Mouse (Mus musculus): ENCODE results near the gene Ccdc27.

Gene Ccdc27

DNA sequence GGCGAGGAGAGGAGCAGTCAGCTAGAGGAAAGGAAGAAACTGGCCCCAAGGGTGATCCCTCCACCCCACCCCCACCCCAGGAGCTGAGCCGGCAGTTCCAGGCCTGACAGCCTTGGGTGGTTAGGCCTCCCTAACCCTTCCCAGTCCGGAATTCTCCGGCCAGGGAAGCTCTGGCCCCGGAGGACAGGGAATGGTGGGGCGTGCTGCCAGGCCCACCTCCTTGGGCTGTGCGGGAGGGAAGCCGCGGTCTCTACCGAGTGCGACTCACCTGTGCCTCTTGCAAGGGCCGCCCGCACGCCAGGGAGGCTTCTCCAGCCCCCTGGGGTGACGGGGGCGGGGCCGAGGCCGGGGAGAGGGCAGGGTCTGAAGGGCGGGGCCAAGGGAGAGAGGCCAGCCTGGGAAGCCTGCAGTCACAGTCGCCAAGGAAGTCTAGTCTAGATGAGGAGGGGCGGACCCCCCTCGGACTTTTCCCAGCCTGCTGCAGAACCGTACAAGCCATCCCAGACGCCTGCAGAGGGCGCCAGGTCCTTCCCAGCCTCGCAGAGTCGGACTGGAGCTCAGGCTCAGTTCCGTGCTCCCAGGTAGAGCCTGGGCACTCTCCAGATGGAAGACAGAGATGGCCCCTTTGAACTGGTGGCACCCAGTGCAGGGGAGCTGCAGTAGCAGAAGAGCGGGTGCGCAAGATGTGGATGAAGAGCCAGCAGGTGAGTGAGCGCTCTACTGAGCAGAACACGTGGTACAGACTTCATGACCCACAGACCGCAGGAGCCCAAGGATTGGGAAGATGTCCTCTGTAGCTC lies 16.6 kb downstream of the Ccdc27 start, which contains the start of gene Smim1:
Gene Smim1, minus strand, starts transcription at position 590 of the 800 bp plus-strand sequence.
- peak in 1 of 2 experiments; percentile 18 for DNase-seq (ENCODE audit: low spot score in 2 of 2)

- no peak for DNase-seq (ENCODE audit: low spot score in 2 of 2)
Observed at GRCm38 (mm10) chr4:154024729-154025521, 17.6 kb downstream of the Ccdc27 start.

GRCm38 (mm10) chr4:154023754-154024601 lies 18.5 kb downstream of the Ccdc27 start:
- no peak for DNase-seq (ENCODE audit: low spot score in 2 of 2)

DNA sequence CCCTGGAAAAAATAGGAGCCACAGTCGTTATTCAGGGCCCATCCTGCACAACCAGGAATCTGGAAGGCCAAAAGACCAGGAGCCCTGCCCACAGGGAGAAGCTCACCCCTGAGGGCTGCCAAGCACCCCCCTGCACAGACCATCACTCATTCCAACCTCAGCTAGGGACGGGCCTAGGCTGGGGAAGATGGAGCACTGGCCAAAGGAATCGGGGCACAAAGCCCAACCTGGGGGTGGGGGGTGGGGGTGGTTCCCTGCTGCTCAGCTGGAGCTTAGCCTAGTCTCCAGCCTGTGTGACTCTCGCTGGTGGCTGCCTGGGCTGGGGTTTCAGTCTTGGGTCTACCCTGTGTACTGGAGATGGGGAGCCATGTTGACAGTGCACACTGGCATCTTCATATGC lies 19.6 kb downstream of the Ccdc27 start:
- no peak for DNase-seq (ENCODE audit: low spot score in 2 of 2)

GRCm38 (mm10) chr4:154022407-154022806 lies 20.1 kb downstream of the Ccdc27 start:
- DNase-seq (ENCODE audit: low spot score in 2 of 2): no peak

DNA sequence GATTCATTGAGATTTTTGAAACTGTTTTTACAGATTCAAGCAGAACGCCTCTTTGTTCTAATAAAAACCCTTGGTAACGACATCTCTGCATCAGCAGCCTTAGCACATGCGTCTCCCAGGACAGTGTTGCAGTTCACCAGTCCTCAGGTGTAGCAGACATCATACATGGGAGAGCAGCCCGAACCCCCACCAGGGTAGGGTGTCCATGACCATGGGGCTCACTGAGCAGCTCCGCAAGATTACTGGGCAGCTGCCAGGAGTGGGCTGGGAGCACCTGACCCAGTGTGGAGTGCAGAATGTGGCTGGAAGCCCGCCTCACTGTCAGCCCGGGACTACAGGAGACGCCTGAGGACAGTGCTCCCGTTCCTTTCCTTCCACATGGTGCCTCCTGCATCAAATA lies 21.0 kb downstream of the Ccdc27 start:
- DNase-seq (ENCODE audit: low spot score in 2 of 2): no peak

GRCm38 (mm10) chr4:154019571-154019970 lies 22.9 kb downstream of the Ccdc27 start:
- DNase-seq (ENCODE audit: low spot score in 2 of 2): peak in 1 of 2 experiments; percentile 45

DNA sequence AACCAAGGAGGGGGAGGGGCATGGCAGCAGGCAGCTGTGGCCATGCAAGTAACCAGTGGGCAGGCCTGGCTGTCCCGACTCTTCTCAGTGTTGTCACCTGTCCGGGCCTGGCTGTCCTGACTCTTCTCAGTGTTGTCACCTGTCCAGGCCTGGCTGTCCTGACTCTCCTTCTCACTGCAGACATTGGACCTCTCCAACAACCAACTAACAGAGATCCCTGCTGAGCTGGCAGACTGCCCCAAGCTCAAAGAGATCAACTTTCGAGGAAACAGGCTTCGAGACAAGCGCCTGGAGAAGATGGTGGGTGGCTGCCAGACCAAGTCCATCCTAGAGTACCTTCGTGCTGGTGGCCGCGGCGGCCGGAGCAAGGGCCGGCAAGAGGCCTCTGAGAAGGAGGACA lies 27.0 kb downstream of the Ccdc27 start:
- no peak for DNase-seq (ENCODE audit: low spot score in 2 of 2)

DNA sequence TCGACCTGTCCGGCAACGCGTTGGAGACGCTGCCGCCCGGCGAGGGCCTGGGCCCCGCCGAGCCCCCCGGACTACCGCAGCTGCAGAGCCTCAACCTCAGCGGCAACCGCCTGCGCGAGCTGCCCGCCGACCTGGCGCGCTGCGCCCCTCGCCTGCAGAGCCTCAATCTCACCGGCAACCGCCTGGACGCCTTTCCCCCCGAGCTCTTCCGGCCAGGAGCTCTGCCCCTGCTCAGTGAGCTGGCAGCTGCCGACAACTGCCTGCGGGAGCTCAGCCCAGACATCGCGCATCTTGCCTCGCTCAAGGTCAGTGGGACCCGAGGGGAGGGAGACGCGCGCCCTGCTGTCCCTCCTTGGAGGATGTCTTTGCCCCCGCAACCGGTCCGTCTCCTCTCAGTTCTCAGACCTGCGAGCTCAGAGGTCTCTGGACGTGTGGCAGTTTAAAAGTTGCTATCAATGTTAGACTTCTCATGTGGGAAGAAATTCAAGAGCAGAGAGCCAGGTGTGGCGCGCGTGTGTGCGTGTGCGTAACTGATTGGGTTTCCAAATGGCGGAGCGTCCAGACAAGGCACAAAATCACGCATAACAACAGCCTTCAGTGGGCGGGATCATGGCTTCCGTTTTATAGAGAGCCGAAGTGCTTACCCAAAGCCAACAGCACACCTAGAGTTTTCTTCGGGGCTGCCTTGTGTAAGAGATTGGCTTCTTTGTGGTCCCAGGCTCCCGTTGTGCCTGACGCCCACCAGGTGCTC lies 30.2 kb downstream of the Ccdc27 start:
- DNase-seq (ENCODE audit: low spot score in 2 of 2): peak; percentile 11 to 22

DNA sequence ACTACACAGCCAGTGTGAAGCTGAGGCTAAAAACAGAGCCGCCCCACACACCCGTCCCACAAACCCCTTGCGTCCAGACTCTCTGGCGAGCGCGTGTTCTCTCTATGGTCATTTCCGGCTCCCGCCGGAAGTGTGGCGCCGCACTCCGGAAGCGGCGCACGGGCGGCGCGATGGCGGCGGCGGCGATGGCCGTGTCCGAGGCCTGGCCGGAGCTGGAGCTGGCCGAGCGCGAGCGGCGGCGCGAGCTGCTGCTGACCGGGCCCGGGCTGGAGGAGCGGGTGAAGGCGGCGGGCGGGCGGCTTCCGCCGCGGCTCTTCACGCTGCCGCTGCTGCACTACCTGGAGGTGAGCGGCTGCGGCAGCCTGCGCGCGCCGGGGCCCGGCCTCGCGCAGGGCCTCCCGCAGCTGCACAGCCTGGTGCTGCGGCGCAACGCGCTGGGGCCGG lies 30.8 kb downstream of the Ccdc27 start, which contains the start of gene Lrrc47:
Gene Lrrc47, plus strand, starts transcription at position 86 of the 444 bp plus-strand sequence.
- peak; percentile 64 to 70 for DNase-seq (ENCODE audit: low spot score in 2 of 2)

GRCm38 (mm10) chr4:154010907-154011645 lies 31.4 kb downstream of the Ccdc27 start:
- no peak for DNase-seq (ENCODE audit: low spot score in 2 of 2)

DNA sequence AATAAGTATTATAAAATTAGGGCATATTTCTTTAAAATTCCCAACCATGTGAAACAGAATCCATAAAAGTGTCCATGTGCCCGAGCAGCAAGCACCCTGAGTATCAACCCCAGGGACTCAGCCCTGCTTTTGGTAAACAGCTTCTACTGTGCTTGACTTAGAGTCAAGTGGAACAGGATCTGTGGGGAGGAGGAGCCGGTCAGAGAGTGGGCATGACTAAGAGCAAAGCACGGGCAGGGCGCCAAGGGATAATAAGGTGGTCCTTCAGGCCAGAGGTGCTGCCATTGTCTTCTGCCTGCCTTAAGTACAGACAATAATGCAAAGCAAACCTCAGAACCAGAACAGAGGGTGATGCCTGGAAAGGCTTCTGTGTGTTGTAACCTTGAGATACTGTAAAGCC lies 34.7 kb downstream of the Ccdc27 start:
- no peak for DNase-seq (ENCODE audit: low spot score in 2 of 2)

- no peak for DNase-seq (ENCODE audit: low spot score in 2 of 2)
Observed at GRCm38 (mm10) chr4:154006264-154006663, 36.2 kb downstream of the Ccdc27 start.

GRCm38 (mm10) chr4:154005488-154005887 lies 37.0 kb downstream of the Ccdc27 start:
- DNase-seq (ENCODE audit: low spot score in 2 of 2): no peak

DNA sequence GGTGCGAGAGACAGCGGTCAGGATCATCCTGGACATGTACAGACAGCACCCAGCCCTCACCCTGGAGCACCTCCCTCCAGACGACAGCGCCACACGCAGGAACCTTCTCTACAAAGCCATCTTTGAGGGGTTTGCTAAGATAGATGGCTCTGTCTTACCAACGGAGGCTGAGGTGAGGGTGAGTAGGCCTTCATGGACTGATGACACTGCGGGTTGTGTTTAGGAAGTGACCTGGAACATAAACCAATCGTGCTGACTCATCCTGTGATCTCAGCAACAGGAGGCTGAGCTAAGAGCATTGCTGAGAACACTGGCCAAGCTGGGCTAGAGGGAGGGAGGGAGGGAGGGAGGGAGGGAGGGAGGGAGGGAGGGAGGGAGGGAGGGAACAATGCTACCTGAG lies 49.0 kb downstream of the Ccdc27 start:
- DNase-seq (ENCODE audit: low spot score in 2 of 2): no peak

- no peak for DNase-seq (ENCODE audit: low spot score in 2 of 2)
Observed at GRCm38 (mm10) chr4:153992715-153993114, 49.8 kb downstream of the Ccdc27 start.

GRCm38 (mm10) chr4:153980470-153980869 lies 62.0 kb downstream of the Ccdc27 start:
- no peak for DNase-seq (ENCODE audit: low spot score in 2 of 2)

DNA sequence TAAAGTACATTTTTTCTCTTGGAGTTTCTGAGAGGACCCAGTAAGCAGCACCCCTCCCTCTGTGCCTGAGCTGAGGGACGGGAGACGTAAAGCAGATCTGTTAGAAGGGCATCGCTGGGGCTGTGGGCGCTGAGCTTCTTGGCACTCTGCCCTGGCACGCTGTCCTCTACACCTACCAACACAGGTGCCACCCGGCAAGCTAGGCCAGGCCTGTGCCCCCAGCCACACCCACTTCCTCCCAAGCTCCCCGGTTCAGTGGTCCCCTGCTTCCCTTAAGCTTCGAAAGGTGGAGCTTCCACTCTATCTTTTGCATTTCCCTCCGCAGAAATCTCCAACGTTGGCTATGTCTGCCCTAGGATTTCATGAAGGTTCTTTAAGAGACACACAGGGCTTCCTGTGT lies 63.2 kb downstream of the Ccdc27 start:
- no peak for DNase-seq (ENCODE audit: low spot score in 2 of 2)
